Mouse (Mus musculus) CH12.LX (cell line): ENCODE results near the gene Rgs11.

Source experiments
- CHD1 ChIP-seq: IDR thresholded peaks from 2 replicates; pipeline ENCODE4 v1.6.1; 2012; ENCODE audit warnings: low read depth, low read length, improper control_type of control experiment, inconsistent platforms
- CTCF ChIP-seq, 2 experiments: IDR thresholded peaks in 1 of 2; conservative IDR thresholded peaks in 1 of 2; 2 replicates each; pipeline ENCODE4 v1.5.1; 2011 to 2012; ENCODE audit warnings: low read depth in 2 of 2, low read length in 2 of 2, improper control_type of control experiment in 1 of 2, inconsistent platforms in 1 of 2, mild to moderate bottlenecking in 1 of 2, moderate library complexity in 1 of 2
- ELF1 ChIP-seq: IDR thresholded peaks from 2 replicates; pipeline ENCODE4 v1.6.1; 2014; ENCODE audit warnings: low read depth, mild to moderate bottlenecking, inconsistent platforms, low read length, improper control_type of control experiment
- EP300 ChIP-seq: IDR thresholded peaks from 2 replicates; pipeline ENCODE4 v1.6.1; 2011; ENCODE audit warnings: low read length, improper control_type of control experiment
- JUN ChIP-seq: IDR thresholded peaks from 2 replicates; pipeline ENCODE4 v1.6.1; 2011; ENCODE audit warnings: low read depth, mild to moderate bottlenecking, low read length, improper control_type of control experiment, moderate library complexity; ENCODE audit not compliant: insufficient read depth
- JUND ChIP-seq: conservative IDR thresholded peaks from 2 replicates; pipeline ENCODE4 v1.6.1; 2011; ENCODE audit warnings: low read depth, low read length, improper control_type of control experiment
- KAT2A ChIP-seq: IDR thresholded peaks from 2 replicates; pipeline ENCODE4 v1.6.1; 2012; ENCODE audit warnings: low read length, improper control_type of control experiment, inconsistent platforms; ENCODE audit not compliant: insufficient replicate concordance
- MAX ChIP-seq: IDR thresholded peaks from 2 replicates; pipeline ENCODE4 v1.6.1; 2011; ENCODE audit warnings: low read length, improper control_type of control experiment
- MXI1 ChIP-seq: IDR thresholded peaks from 2 replicates; pipeline ENCODE4 v1.6.1; 2011; ENCODE audit warnings: mild to moderate bottlenecking, low read depth, low read length, improper control_type of control experiment
- MYC ChIP-seq: IDR thresholded peaks from 2 replicates; pipeline ENCODE4 v1.6.1; 2011; ENCODE audit warnings: low read depth, mild to moderate bottlenecking, improper control_type of control experiment, low read length
- POLR2A ChIP-seq: IDR thresholded peaks from 2 replicates; pipeline ENCODE4 v1.6.1; 2011; ENCODE audit warnings: low read depth, mild to moderate bottlenecking, improper control_type of control experiment, low read length
- RAD21 ChIP-seq: IDR thresholded peaks from 2 replicates; pipeline ENCODE4 v1.6.1; 2011; ENCODE audit warnings: low read depth, mild to moderate bottlenecking, low read length, improper control_type of control experiment, moderate library complexity
- UBTF ChIP-seq: IDR thresholded peaks from 2 replicates; pipeline ENCODE4 v1.6.1; 2012; ENCODE audit warnings: low read depth, mild to moderate bottlenecking, inconsistent platforms, low read length, improper control_type of control experiment, moderate library complexity
- ZNF384 ChIP-seq: IDR thresholded peaks from 2 replicates; pipeline ENCODE4 v1.6.1; 2012; ENCODE audit warnings: low read depth, low read length, improper control_type of control experiment, inconsistent platforms

- no peak for TF ChIP-seq MYC
- TF ChIP-seq JUND: no peak
- TF ChIP-seq CTCF (conservative IDR thresholded peaks at IDR 0.05 in 1 of 2, IDR thresholded peaks at IDR 0.05 in 1 of 2; ENCODE audit: low read depth in 2 of 2, low read length in 2 of 2): no peak
- no peak for TF ChIP-seq POLR2A
- no peak for TF ChIP-seq MXI1
- no peak for TF ChIP-seq UBTF
- no peak for TF ChIP-seq ZNF384
- TF ChIP-seq JUN: no peak
- TF ChIP-seq RAD21: no peak
- no peak for TF ChIP-seq KAT2A
- TF ChIP-seq MAX: no peak
- no peak for TF ChIP-seq ELF1
- TF ChIP-seq CHD1: no peak
- no peak for TF ChIP-seq EP300
Observed at GRCm38 (mm10) chr17:26229776-26230175, 27.0 kb downstream of the Rgs11 start.
